Mouse (Mus musculus) midbrain, embryonic 14.5 days (tissue): Measurements from ENCODE around the gene Pus3. TPM values are rescaled to one million over a fixed set of nuclear protein-coding genes. Genes with fewer than 3 reads are reported as not detected.

Source experiments
- ATAC-seq: fragments of 200-750 bp; cut with Nextera tagmentation; 2 replicates; pipeline ENCODE4 v1.8.0; 2017; ENCODE audit warnings: moderate number of reproducible peaks, moderate library complexity; ENCODE audit not compliant: low FRiP score, low TSS enrichment
- DNase-seq: peaks from one replicate; pipeline ENCODE4 v3.0.0-alpha.2; 2015
- H3K27ac ChIP-seq: fragments of 300-500 bp; sonication (generic); replicated peaks from 2 replicates; pipeline ENCODE4 v1.5.1; 2014; ENCODE audit warnings: mild to moderate bottlenecking, low read depth, low read length, moderate library complexity
- H3K27me3 ChIP-seq: fragments of 300-500 bp; sonication (generic); 2 replicates; pipeline ENCODE4 v1.6.1; 2014; ENCODE audit warnings: low read length, control low read depth, mixed read lengths; ENCODE audit not compliant: control insufficient read depth, insufficient read depth
- H3K36me3 ChIP-seq: fragments of 300-500 bp; sonication (generic); 2 replicates; pipeline ENCODE4 v1.6.1; 2014; ENCODE audit warnings: low read length, control low read depth; ENCODE audit not compliant: control insufficient read depth, insufficient read depth
- H3K4me1 ChIP-seq: fragments of 300-500 bp; sonication (generic); 2 replicates; pipeline ENCODE4 v1.6.1; 2014; ENCODE audit warnings: mild to moderate bottlenecking, antibody characterized with exemption, low read length, control low read depth; ENCODE audit not compliant: control insufficient read depth, insufficient read depth
- H3K4me2 ChIP-seq: fragments of 300-500 bp; sonication (generic); 2 replicates; pipeline ENCODE4 v1.6.1; 2014; ENCODE audit warnings: mild to moderate bottlenecking, low read length, moderate library complexity
- H3K4me3 ChIP-seq: fragments of 300-500 bp; sonication (generic); replicated peaks from 2 replicates; pipeline ENCODE4 v1.5.1; 2014; ENCODE audit warnings: low read depth, low read length
- H3K9ac ChIP-seq: fragments of 300-500 bp; sonication (generic); replicated peaks from 2 replicates; pipeline ENCODE4 v1.6.1; 2014; ENCODE audit warnings: mild to moderate bottlenecking, low read length, moderate library complexity
- H3K9me3 ChIP-seq: fragments of 300-500 bp; sonication (generic); 2 replicates; pipeline ENCODE4 v1.6.1; 2016; ENCODE audit warnings: low read length, control low read depth, mixed read lengths; ENCODE audit not compliant: control insufficient read depth
- WGBS: fragments of 180-500 bp; shearing (Covaris S2); extraction: QIAGEN DNeasy Blood & Tissue Kit; methylation state at CpG from one replicate; pipeline ENCODE4 v1.1.7; 2014; 5-methylcytosine and 5-hydroxymethylcytosine counted together
- polyA plus RNA-seq: library from polyadenylated mRNA; unstranded; fragments of >200 nt; fragmentation: Nextera tagmentation; extraction: Ambion mirVana; gene quantifications from 2 replicates; pipeline ENCODE4 v1.2.1, GENCODE M21; 2014

Pus3 gene
- polyA plus RNA-seq, 1 experiment from 2014 or later: 18.8 TPM

DNA sequence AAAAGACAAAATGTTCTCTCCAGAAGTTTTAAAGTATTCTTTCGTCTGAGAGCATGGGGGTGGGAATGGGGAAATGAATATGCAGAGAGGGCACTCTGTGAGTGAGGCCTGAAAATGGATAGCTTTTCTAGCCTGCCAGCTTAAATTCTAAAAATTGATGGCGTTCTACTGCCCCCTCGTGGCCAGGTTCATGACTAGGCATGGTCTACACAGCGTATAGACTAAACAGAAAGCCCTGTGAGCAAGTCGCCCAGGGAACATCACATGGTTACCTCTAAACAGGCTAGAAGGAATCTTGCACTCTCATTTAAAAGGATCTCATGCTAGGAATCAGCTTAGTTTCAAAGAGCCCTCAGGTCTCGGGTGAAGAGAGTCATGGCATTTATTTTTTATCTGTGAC lies 16.9 kb upstream of the Pus3 start:
- Histone ChIP-seq H3K9me3 (no peaks in the 10 kb centered on the region), H3K4me2 (no peak overlapping the region), H3K4me1 (no peaks in the 10 kb centered on the region), H3K4me3 (no peak overlapping the region), H3K27ac (no peak overlapping the region), H3K36me3 (peaks cover 37% of the 10 kb centered on the region), H3K9ac (no peak overlapping the region), H3K27me3 (no peaks in the 10 kb centered on the region)
- DNase-seq: peak; percentile 95
- WGBS: 8% methylated on average over 6 of the region's 6 CpGs
- peak; percentile 68 for ATAC-seq

DNA sequence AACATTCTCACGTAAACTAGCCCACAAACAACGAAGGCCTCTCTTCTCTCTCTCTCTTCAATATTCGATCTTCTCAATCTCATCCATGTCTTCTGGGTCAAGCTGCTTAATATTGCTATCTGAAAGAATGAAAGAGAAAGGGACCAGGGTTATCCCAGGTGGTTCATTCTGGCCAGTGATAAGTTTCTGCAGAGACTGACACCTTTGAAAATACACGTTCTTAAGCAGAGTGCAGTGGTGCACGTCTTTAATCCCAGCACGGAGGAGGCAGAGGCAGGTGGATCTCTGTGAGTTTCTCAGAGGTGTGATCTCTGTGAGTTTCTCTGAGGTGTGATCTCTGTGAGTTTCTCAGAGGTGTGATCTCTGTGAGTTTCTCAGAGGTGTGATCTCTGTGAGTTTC lies 16.5 kb upstream of the Pus3 start:
- DNase-seq (no peak), ATAC-seq (no peak)
- H3K4me1 ChIP-seq: no peaks in the 10 kb centered on the region
- WGBS: 76% methylated on average over 6 of the region's 6 CpGs
- H3K4me2 ChIP-seq: no peak overlapping the region
- no peak overlapping the region for H3K4me3 ChIP-seq
- H3K27ac ChIP-seq: no peak overlapping the region
- no peaks in the 10 kb centered on the region for H3K9me3 ChIP-seq
- H3K27me3 ChIP-seq: no peaks in the 10 kb centered on the region
- H3K9ac ChIP-seq: no peak overlapping the region
- H3K36me3 ChIP-seq: peaks cover 41% of the 10 kb centered on the region

DNA sequence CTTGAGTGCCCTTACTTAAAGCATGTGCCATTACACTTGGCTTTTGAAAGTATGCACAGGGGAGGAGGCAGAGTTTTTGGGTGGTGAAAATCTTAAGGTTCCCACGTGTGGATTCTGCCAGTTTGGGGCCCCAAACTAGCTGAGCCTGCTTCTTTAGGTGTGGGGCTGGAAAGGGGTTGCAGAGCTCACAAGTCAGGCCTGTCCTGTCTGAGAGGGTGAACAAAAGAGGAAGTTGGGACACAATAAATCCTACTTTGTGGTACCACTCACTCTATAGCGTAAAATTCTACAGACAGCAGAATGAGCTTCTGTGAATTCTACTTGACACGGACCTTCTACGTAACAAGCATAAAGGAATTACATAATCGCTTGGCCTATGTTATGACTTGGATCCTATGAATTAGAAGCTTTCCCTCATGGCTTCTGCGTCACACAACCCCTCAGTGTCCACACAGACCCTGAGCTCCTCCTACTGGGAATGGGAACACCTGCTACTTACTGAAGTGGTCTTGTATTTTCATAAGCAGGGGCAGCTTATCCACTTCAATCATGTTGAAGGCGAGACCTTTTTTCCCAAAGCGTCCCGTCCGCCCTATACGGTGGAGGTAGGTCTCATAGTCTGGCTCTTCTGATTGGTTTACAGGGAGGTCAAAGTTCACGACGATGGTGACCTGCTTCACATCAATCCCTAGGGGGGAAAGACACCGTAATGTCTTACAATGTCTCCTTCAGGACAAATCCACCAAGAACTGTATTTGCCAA lies 15.1 kb upstream of the Pus3 start:
- Histone ChIP-seq H3K27me3 (no peaks in the 10 kb centered on the region), H3K9ac (no peak overlapping the region), H3K27ac (no peak overlapping the region), H3K4me2 (no peak overlapping the region), H3K4me3 (no peak overlapping the region), H3K36me3 (peaks cover 44% of the 10 kb centered on the region), H3K9me3 (no peaks in the 10 kb centered on the region), H3K4me1 (no peaks in the 10 kb centered on the region)
- DNase-seq (no peak), ATAC-seq (no peak)
- WGBS: 66% methylated on average over 14 of the region's 14 CpGs

DNA sequence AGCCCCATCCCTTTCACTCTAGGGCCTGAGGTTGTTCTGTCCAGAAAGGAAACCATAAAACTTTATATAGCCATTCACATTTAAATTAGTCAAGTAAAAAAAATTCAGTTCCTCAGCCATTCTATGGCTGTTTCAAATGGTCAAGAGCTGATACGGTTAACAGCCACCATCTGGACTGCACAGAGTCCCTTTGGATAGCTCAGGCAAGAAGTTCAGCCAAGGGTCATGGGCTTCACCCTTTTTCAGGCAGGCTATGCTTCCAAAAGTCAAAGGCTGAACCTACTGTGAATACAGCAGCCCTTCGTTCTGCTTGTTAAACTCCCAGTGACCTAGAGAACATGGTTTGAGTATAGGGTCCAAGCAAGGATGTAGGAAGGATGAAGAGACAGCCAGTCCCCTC lies 13.7 kb upstream of the Pus3 start:
- 85% methylated on average over 2 of the region's 2 CpGs for WGBS
- Histone ChIP-seq H3K4me2 (no peak overlapping the region), H3K9ac (no peak overlapping the region), H3K4me1 (no peaks in the 10 kb centered on the region), H3K27me3 (no peaks in the 10 kb centered on the region), H3K9me3 (no peaks in the 10 kb centered on the region), H3K27ac (no peak overlapping the region), H3K36me3 (peaks cover 46% of the 10 kb centered on the region), H3K4me3 (no peak overlapping the region)
- ATAC-seq (no peak), DNase-seq (no peak)

DNA sequence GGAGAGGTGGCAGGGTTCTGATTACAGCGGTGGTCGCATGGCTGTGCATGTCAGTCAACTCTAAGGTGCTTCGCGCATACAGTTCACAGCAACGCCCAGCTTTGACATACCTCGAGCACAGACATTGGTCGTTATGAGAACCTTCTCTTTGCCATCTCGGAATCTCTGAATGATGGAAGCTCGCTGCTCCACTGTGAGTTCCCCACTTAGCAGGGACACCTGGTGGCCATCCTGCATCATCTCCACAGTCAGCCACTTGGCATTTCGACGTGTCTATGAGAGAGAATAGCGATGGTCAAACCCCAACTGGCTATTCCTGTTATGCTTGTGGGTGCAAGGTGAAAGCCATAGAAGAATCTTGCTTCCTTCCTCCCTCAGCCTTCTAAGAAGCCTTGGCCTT lies 12.7 kb upstream of the Pus3 start:
- no peak overlapping the region for H3K4me3 ChIP-seq
- H3K9me3 ChIP-seq: no peaks in the 10 kb centered on the region
- ATAC-seq: no peak
- H3K4me1 ChIP-seq: no peaks in the 10 kb centered on the region
- no peaks in the 10 kb centered on the region for H3K27me3 ChIP-seq
- WGBS: 78% methylated on average over 12 of the region's 12 CpGs
- no peak overlapping the region for H3K27ac ChIP-seq
- no peak overlapping the region for H3K4me2 ChIP-seq
- no peak for DNase-seq
- peaks cover 40% of the 10 kb centered on the region for H3K36me3 ChIP-seq
- H3K9ac ChIP-seq: no peak overlapping the region

DNA sequence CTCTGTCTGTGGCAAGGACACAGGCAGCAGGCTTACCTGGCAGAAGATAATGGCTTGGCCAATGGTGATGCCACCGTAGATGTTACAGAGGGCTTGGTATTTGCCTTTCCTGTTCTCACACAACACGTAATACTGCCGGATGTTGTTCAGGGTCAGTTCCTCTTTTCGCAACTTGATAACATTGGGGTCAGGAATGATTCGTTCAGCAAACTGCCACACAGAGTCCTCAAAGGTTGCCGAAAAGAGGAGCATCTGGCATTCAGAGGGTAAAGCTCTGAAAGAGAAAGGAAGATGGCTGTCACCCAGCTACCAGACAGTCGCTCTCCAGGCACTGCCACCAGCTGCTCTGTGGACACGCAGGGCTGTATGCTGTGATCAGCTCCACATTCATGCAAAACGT lies 11.7 kb upstream of the Pus3 start:
- Histone ChIP-seq H3K9me3 (no peaks in the 10 kb centered on the region), H3K4me1 (no peaks in the 10 kb centered on the region), H3K36me3 (peaks cover 45% of the 10 kb centered on the region), H3K4me3 (no peak overlapping the region), H3K9ac (no peak overlapping the region), H3K4me2 (no peak overlapping the region), H3K27ac (no peak overlapping the region), H3K27me3 (no peaks in the 10 kb centered on the region)
- ATAC-seq: no peak
- DNase-seq: no peak
- 83% methylated on average over 9 of the region's 9 CpGs for WGBS

DNA sequence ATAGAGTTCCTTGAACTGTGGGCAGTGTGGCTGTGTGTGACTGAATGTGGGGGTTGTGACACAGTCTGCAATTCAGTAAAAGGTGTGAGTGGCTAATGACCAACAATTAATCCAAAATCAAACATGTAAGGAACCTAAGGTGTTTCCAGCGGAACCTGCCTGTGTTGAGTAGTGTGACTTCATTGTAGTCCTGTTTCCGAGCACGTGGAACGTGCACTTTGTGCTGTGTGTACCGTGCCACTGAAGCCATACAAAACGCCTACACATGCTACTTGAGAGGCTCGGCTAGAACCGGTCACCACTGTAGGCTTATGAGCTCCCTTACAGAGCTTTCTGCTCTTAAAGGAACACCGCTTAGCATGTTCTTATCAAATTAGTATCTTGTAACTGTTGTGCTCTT lies 9.9 kb upstream of the Pus3 start:
- ATAC-seq (no peak), DNase-seq (no peak)
- WGBS: 89% methylated on average over 9 of the region's 9 CpGs
- no peak overlapping the region for H3K9ac ChIP-seq
- no peaks in the 10 kb centered on the region for H3K9me3 ChIP-seq
- H3K4me2 ChIP-seq: no peak overlapping the region
- no peak overlapping the region for H3K27ac ChIP-seq
- H3K36me3 ChIP-seq: peaks cover 44% of the 10 kb centered on the region
- H3K4me3 ChIP-seq: no peak overlapping the region
- H3K27me3 ChIP-seq: no peaks in the 10 kb centered on the region
- no peaks in the 10 kb centered on the region for H3K4me1 ChIP-seq

DNA sequence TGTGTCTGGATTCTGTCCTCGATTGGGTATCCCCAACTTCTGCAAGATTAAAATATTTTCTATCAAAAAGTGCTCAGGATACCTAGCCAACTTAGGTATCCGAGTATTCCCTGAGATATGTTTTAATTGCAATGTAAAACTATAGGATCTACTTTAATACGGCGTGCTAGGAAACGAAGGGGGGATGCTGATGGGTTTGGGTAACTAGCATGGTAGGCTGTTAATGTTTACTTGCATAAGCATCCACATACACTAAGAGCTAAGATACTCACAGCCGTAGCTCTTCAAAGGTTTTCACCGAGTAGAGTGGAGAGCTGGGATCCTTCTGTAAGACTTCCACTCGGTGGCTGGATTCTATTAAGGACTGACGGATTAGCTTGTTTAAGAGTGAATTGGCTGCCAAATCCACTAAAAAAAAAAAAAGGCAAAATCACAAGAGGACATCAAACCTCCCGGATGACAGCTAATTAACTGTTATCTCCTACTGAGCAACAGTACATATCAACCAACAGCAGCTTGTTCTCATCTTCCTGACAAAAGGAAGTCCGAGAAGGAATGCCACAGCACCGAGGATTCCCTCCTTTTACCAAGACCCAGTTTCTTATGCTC lies 1.8 kb upstream of the Pus3 start:
- DNase-seq: no peak
- H3K4me1 ChIP-seq: peaks cover 13% of the 10 kb centered on the region

More for the DNA sequence above, 1.8 kb upstream of the Pus3 start:
- 0 out of 2 replicates have a peak overlapping the region, but pooled peaks have one; percentile 91 for H3K4me2 ChIP-seq
- H3K4me3 ChIP-seq: no peak overlapping the region
- H3K9ac ChIP-seq: no peak overlapping the region
- no peak overlapping the region for H3K27ac ChIP-seq
- no peaks in the 10 kb centered on the region for H3K9me3 ChIP-seq
- no peaks in the 10 kb centered on the region for H3K27me3 ChIP-seq
- peaks cover 26% of the 10 kb centered on the region for H3K36me3 ChIP-seq
- 79% methylated on average over 12 of the region's 12 CpGs for WGBS
- no peak for ATAC-seq
